Mouse (Mus musculus): ENCODE results near the gene Usp39.

DNA sequence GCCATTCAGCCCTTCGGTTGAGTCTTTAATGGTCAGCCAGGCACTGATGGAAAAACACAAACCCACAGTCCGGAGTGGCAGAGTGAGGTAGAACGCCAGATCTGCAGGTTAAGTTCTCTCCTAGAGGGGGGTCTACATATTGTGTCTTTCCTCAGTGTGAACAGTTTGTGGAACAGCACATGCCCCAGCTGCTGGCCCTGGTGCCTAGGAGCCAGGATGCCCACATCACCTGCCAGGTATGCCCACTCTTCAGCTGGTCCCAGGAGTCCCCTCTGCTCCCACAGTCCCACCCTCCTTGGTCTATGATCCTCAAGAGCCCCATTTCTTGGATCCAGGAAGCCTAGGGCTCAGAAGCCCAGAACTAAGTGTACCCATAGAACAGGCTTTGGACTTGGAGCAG lies 32.8 kb downstream of the Usp39 start:
- TF ChIP-seq CTCF (IDR thresholded peaks at IDR 0.05; ENCODE audit: control insufficient read depth, insufficient read depth, low read length), result no peak
- no peak for TF ChIP-seq POLR2A (IDR thresholded peaks at IDR 0.05; ENCODE audit: borderline replicate concordance, control insufficient read depth, low read depth, low read length)

All from bone marrow, adult 2 months (tissue).